Mouse (Mus musculus) left cerebral cortex, adult 2 months (tissue): Measurements from ENCODE around the gene Ppip5k1. TPM values are rescaled to one million over a fixed set of nuclear protein-coding genes. Genes with fewer than 3 reads are reported as not detected.

ENCODE experiments used
- DNase-seq, 2 experiments: peaks; one replicate each; pipeline ENCODE4 v3.0.0; 2021 to 2022; ENCODE audit warnings: low spot score in 2 of 2, mixed read lengths in 1 of 2; ENCODE audit errors: extremely low spot score in 1 of 2
- H3K27ac ChIP-seq: fragments of 200-600 bp; 2 replicates; pipeline ENCODE4 v1.8.1; 2022
- H3K4me3 ChIP-seq: fragments of 200-600 bp; 2 replicates; pipeline ENCODE4 v1.8.1; 2022
- CTCF ChIP-seq: fragments of 200-600 bp; IDR thresholded peaks from 2 replicates; pipeline ENCODE4 v1.8.1; 2022; ENCODE audit warnings: antibody characterized with exemption, mild to moderate bottlenecking, moderate library complexity
- intact Hi-C: fragments of 180-260 bp; cut with DNase I; formaldehyde crosslinking; loops from one replicate; pipeline ENCODE4 v1.15.1; 2025
- total RNA-seq, 2 experiments: library from RNA; stranded (reverse); gene quantifications; 2 replicates each; pipeline ENCODE4 v1.2.3; 2021

The Ppip5k1 gene
- total RNA-seq, 2 experiments from 2014 or later: 134 to 136 TPM

DNA sequence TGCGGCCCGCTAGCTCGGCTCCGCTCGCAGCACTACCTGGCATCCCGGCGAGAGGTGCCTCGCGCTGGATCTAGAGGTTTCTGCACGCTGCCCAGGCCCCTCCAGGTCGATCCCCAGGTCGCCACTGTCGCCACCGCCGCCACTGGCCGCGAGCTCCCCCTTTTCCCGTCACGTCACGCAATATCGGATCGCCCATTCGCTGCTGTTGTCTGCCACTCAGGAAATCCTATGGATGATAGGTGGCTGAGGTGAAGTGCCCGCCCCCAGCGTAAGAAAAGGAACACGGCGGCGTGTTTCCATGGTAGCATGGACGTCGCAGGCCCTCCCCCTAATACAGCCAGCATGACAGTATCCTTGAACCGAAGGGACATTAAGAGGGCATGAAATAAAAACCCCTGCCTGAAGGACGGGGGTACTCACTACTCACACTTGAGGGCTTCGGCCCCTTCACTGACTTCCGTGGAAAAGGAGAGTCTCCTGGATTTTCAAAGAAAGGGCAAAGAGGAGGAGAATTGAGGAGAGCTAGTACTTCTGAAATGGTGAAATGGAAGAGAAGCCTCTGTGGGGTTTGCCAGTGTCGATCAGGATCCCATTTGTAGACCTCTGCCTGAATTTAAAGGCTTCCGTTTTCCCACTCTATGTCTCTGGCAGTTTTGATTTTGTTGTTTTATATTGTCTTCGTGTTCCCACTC, 83.8 kb downstream of the Ppip5k1 start, which contains the start of gene Trp53bp1:
TSS of gene Trp53bp1 (minus strand) at position 172 of the 692 bp plus-strand sequence.
- peak within 1 kb of the TSS; percentile 79 for H3K4me3 ChIP-seq
- H3K27ac ChIP-seq: peak within 1 kb of the TSS; percentile 93
- peak; percentile 92 to 94 for DNase-seq
- TF ChIP-seq CTCF: no peak; the same call in 1 of the 2 replicates
- intact Hi-C loops: no loop called here

DNA sequence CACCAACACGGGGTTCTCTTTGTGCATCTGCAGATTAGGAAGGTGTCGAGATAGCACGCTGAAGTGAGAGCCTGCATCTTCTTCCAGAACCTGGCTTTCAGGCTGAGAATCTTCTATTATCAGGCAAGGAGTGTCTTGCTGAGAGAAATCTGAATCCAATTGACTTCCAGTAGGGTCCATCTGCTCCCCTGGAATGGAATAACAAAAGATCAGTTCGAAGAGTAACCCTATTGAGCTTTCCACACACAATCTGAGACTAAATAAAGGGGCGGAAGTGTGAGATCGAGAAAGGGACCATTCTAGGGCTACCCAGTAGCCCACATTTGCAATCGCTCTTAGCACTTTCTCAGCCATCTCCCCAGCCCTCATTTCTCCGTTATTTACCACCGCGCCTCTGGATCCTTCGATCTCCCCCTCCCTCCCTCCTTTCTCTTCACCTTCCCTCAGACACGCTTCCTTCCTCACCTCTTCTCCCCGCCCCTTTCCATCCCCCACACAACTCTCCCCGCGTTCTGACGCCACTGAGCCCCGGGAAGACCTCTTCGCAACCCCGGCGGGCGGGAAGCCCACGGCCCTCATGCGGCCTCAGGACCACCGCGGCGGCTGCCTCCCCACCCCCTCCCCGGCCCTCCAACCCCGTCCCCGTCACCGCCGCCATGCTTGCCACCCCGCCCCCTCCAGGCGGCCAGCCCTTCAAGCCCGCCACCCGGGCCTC, 84.5 kb downstream of the Ppip5k1 start:
- no peak for TF ChIP-seq CTCF
- DNase-seq: no peak
- intact Hi-C loops: no loop called here
- Histone ChIP-seq H3K4me3 (peak overlapping the region; percentile 79), H3K27ac (peak overlapping the region; percentile 93)

DNA sequence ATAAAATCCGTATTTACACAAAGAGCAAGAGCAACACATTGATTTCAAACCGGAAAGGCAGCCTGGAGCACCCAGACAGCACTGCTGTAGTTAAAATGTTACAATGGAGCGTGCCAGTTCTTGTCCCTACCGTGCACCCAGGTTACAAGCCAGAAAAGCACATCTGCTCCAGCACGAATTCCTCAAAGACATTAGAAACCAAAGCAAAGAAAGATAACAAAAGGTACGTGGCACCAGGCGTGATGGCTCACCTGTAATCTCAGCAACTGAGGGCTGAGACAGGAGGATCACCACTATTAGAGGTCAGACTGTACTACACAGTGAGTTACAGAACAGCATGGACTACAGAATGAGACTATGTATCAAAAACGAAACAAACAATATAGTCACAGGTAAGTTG, 86.8 kb downstream of the Ppip5k1 start:
- intact Hi-C loops: no loop called here
- no peak overlapping the region for H3K27ac ChIP-seq
- H3K4me3 ChIP-seq: no peak overlapping the region
- no peak for TF ChIP-seq CTCF
- DNase-seq: no peak

Other genes with a start within 250 kb of the Ppip5k1 start
- gene Tgm7, start 245.6 kb downstream of the Ppip5k1 start, total RNA-seq: under 1 TPM in 1 of 2 experiments, not detected in 1; 0.16 TPM
- gene Adal, start 215.0 kb downstream of the Ppip5k1 start, total RNA-seq: 10 to 100 TPM; 18.2 to 19.9 TPM
- gene Lcmt2, start 214.7 kb downstream of the Ppip5k1 start, total RNA-seq: 1 to 10 TPM; 6.5 to 7.7 TPM
- gene Tubgcp4, start 184.7 kb downstream of the Ppip5k1 start, total RNA-seq: 10 to 100 TPM; 45.7 to 48.6 TPM
- gene Zscan29, start 184.3 kb downstream of the Ppip5k1 start, total RNA-seq: 1 to 10 TPM; 6.1 to 6.3 TPM
- gene Trp53bp1, start 84.0 kb downstream of the Ppip5k1 start, total RNA-seq: 100 to 1,000 TPM; 148 to 170 TPM
- 100 to 1,000 TPM; 610 to 673 TPM for gene Map1a, start 65.8 kb downstream of the Ppip5k1 start, total RNA-seq
- gene Ckmt1, start 2.3 kb upstream of the Ppip5k1 start, total RNA-seq: 100 to 1,000 TPM; 339 to 354 TPM
- gene Strc, start 31.8 kb upstream of the Ppip5k1 start, total RNA-seq: under 1 TPM; 0.11 to 0.12 TPM
- 100 to 1,000 TPM; 170 to 202 TPM for gene Pdia3, start 58.4 kb upstream of the Ppip5k1 start, total RNA-seq
- gene Catsper2, start 58.4 kb upstream of the Ppip5k1 start, total RNA-seq: 1 to 10 TPM; 3.6 to 4.2 TPM
- gene Ell3, start 88.9 kb upstream of the Ppip5k1 start, total RNA-seq: not detected
- gene Serf2, start 93.8 kb upstream of the Ppip5k1 start, total RNA-seq: 100 to 1,000 TPM; 152 to 164 TPM
- 10 to 100 TPM; 22.7 to 23.1 TPM for gene Hypk, start 97.9 kb upstream of the Ppip5k1 start, total RNA-seq
- under 1 TPM; 0.21 to 0.54 TPM for gene Serinc4, start 101.4 kb upstream of the Ppip5k1 start, total RNA-seq
- gene Mfap1b, start 118.7 kb upstream of the Ppip5k1 start, total RNA-seq: 10 to 100 TPM; 40.9 to 41.5 TPM
- gene Mfap1a, start 151.3 kb upstream of the Ppip5k1 start, total RNA-seq: 10 to 100 TPM; 33.3 TPM
- gene Wdr76, start 151.3 kb upstream of the Ppip5k1 start, total RNA-seq: 1 to 10 TPM; 4.5 to 5.5 TPM